Mouse (Mus musculus) MEL (cell line): Measurements from ENCODE around the gene Gm10322. TPM values are rescaled to one million over a fixed set of nuclear protein-coding genes. Genes with fewer than 3 reads are reported as not detected.
A peak's percentile ranks its signal among the peaks of the same experiment; 100 is the strongest.

Experiments
- DNase-seq: peaks from one replicate; pipeline ENCODE4 v3.0.0; 2011; ENCODE audit warnings: low read depth, low spot score
- H3K27ac ChIP-seq: 2 replicates; pipeline ENCODE4 v1.5.1; 2012; ENCODE audit warnings: low read depth, mild to moderate bottlenecking, control low read depth, low read length, moderate library complexity; ENCODE audit not compliant: control insufficient read depth
- H3K27me3 ChIP-seq, 2 experiments: fragments of 150-350 bp in 1 of 2; sonication (generic) in 1 of 2; 2 replicates each; pipeline ENCODE4 v1.6.1; 2012; ENCODE audit warnings: low read length in 2 of 2, mild to moderate bottlenecking in 2 of 2, improper control_type of control experiment in 1 of 2, moderate library complexity in 1 of 2; ENCODE audit not compliant: insufficient read depth in 2 of 2, control insufficient read depth in 1 of 2
- H3K36me3 ChIP-seq, 2 experiments: 2 replicates each; pipeline ENCODE4 v1.6.1; 2012 to 2014; ENCODE audit warnings: low read length in 2 of 2, improper control_type of control experiment in 1 of 2, inconsistent platforms in 1 of 2, mild to moderate bottlenecking in 1 of 2; ENCODE audit not compliant: insufficient read depth in 2 of 2, control insufficient read depth in 1 of 2
- H3K4me1 ChIP-seq, 2 experiments: fragments of 150-350 bp in 1 of 2; sonication (generic) in 1 of 2; 2 replicates each; pipeline ENCODE4 v1.6.1; 2012; ENCODE audit warnings: low read length in 2 of 2, improper control_type of control experiment in 1 of 2, mild to moderate bottlenecking in 1 of 2; ENCODE audit not compliant: insufficient read depth in 2 of 2, control insufficient read depth in 1 of 2
- H3K4me3 ChIP-seq, 2 experiments: fragments of 150-350 bp in 1 of 2; sonication (generic) in 1 of 2; 2 replicates each; pipeline ENCODE4 v1.5.1; 2012; ENCODE audit warnings: low read depth in 2 of 2, low read length in 2 of 2, mild to moderate bottlenecking in 2 of 2, moderate library complexity in 2 of 2, control low read depth in 1 of 2, improper control_type of control experiment in 1 of 2; ENCODE audit not compliant: control insufficient read depth in 1 of 2, insufficient read depth in 1 of 2
- H3K79me2 ChIP-seq: 2 replicates; pipeline ENCODE4 v1.6.1; 2012; ENCODE audit warnings: mild to moderate bottlenecking, low read length, moderate library complexity; ENCODE audit not compliant: control insufficient read depth, poor library complexity, insufficient read depth
- H3K9ac ChIP-seq: 2 replicates; pipeline ENCODE4 v1.6.1; 2012; ENCODE audit warnings: low read depth, mild to moderate bottlenecking, control low read depth, low read length, moderate library complexity; ENCODE audit not compliant: control insufficient read depth, poor library complexity, severe bottlenecking
- H3K9me3 ChIP-seq: fragments of 150-350 bp; sonication (generic); replicated peaks from 2 replicates; pipeline ENCODE4 v1.6.1; 2012; ENCODE audit warnings: mild to moderate bottlenecking, low read length, improper control_type of control experiment, moderate library complexity; ENCODE audit not compliant: insufficient read depth
- BHLHE40 ChIP-seq: IDR thresholded peaks from 2 replicates; pipeline ENCODE4 v1.6.1; 2012; ENCODE audit warnings: low read depth, mild to moderate bottlenecking, inconsistent platforms, low read length, improper control_type of control experiment, borderline replicate concordance
- CHD1 ChIP-seq: IDR thresholded peaks from 2 replicates; pipeline ENCODE4 v1.6.1; 2012; ENCODE audit warnings: low read depth, mild to moderate bottlenecking, inconsistent platforms, low read length, improper control_type of control experiment
- CHD2 ChIP-seq: IDR thresholded peaks from 2 replicates; pipeline ENCODE4 v1.6.1; 2011; ENCODE audit warnings: low read length, improper control_type of control experiment
- E2F4 ChIP-seq: IDR thresholded peaks from 2 replicates; pipeline ENCODE4 v1.6.1; 2011; ENCODE audit warnings: low read depth, low read length, improper control_type of control experiment, borderline replicate concordance
- ELF1 ChIP-seq: IDR thresholded peaks from 2 replicates; pipeline ENCODE4 v1.6.1; 2014; ENCODE audit warnings: low read depth, mild to moderate bottlenecking, inconsistent platforms, low read length, improper control_type of control experiment, moderate library complexity
- EP300 ChIP-seq, 2 experiments: IDR thresholded peaks; 2 replicates each; pipeline ENCODE4 v1.6.1; 2011; ENCODE audit warnings: improper control_type of control experiment in 2 of 2, low read length in 2 of 2, low read depth in 1 of 2, mild to moderate bottlenecking in 1 of 2
- GABPA ChIP-seq: IDR thresholded peaks from 2 replicates; pipeline ENCODE4 v1.6.1; 2012; ENCODE audit warnings: low read depth, mild to moderate bottlenecking, inconsistent platforms, low read length, improper control_type of control experiment, moderate library complexity
- GATA1 ChIP-seq: IDR thresholded peaks from 2 replicates; pipeline ENCODE4 v1.6.1; 2011; ENCODE audit warnings: low read depth, low read length, improper control_type of control experiment
- KAT2A ChIP-seq: conservative IDR thresholded peaks from 2 replicates; pipeline ENCODE4 v1.6.1; 2012; ENCODE audit warnings: low read depth, low read length, improper control_type of control experiment, inconsistent platforms
- MAFK ChIP-seq: IDR thresholded peaks from 2 replicates; pipeline ENCODE4 v1.6.1; 2011; ENCODE audit warnings: low read depth, mild to moderate bottlenecking, low read length, improper control_type of control experiment, borderline replicate concordance
- MAX ChIP-seq: IDR thresholded peaks from 2 replicates; pipeline ENCODE4 v1.6.1; 2011; ENCODE audit warnings: low read length, improper control_type of control experiment
- MEF2A ChIP-seq: IDR thresholded peaks from 2 replicates; pipeline ENCODE4 v1.6.1; 2014; ENCODE audit warnings: low read depth, mild to moderate bottlenecking, inconsistent platforms, low read length, improper control_type of control experiment; ENCODE audit not compliant: poor library complexity, insufficient replicate concordance, severe bottlenecking; ENCODE audit errors: extremely low read depth
- MXI1 ChIP-seq: IDR thresholded peaks from 2 replicates; pipeline ENCODE4 v1.6.1; 2011; ENCODE audit warnings: mild to moderate bottlenecking, low read depth, low read length, improper control_type of control experiment
- MYC ChIP-seq: IDR thresholded peaks from 2 replicates; pipeline ENCODE4 v1.6.1; 2011; ENCODE audit warnings: low read depth, mild to moderate bottlenecking, low read length, improper control_type of control experiment, moderate library complexity
- NELFE ChIP-seq: IDR thresholded peaks from 2 replicates; pipeline ENCODE4 v1.6.1; 2011; ENCODE audit warnings: low read depth, low read length, improper control_type of control experiment
- POLR2A ChIP-seq, 2 experiments: IDR thresholded peaks; 2 replicates each; pipeline ENCODE4 v1.6.1; 2011 to 2012; ENCODE audit warnings: low read length in 2 of 2, mild to moderate bottlenecking in 2 of 2, control low read depth in 1 of 2, improper control_type of control experiment in 1 of 2, low read depth in 1 of 2, moderate library complexity in 1 of 2; ENCODE audit not compliant: control insufficient read depth in 1 of 2, insufficient read depth in 1 of 2, poor library complexity in 1 of 2
- POLR2AphosphoS5 ChIP-seq: IDR thresholded peaks from 2 replicates; pipeline ENCODE4 v1.6.1; 2012; ENCODE audit warnings: low read depth, borderline replicate concordance, mild to moderate bottlenecking, inconsistent platforms, low read length, moderate library complexity, mixed read lengths
- TAL1 ChIP-seq: IDR thresholded peaks from 2 replicates; pipeline ENCODE4 v1.6.1; 2012; ENCODE audit warnings: mild to moderate bottlenecking, inconsistent platforms, low read length, moderate library complexity, mixed read lengths
- TBP ChIP-seq: IDR thresholded peaks from 2 replicates; pipeline ENCODE4 v1.8.0; 2011; ENCODE audit warnings: low read depth, low read length, improper control_type of control experiment
- TCF12 ChIP-seq: IDR thresholded peaks from 2 replicates; pipeline ENCODE4 v1.6.1; 2014; ENCODE audit warnings: low read depth, mild to moderate bottlenecking, inconsistent platforms, low read length, improper control_type of control experiment, moderate library complexity
- UBTF ChIP-seq: IDR thresholded peaks from 2 replicates; pipeline ENCODE4 v1.6.1; 2012; ENCODE audit warnings: low read depth, mild to moderate bottlenecking, inconsistent platforms, low read length, improper control_type of control experiment, moderate library complexity, borderline replicate concordance; ENCODE audit not compliant: insufficient read depth
- USF1 ChIP-seq: IDR thresholded peaks from 2 replicates; pipeline ENCODE4 v1.6.1; 2014; ENCODE audit warnings: low read depth, mild to moderate bottlenecking, inconsistent platforms, low read length, improper control_type of control experiment, moderate library complexity
- USF2 ChIP-seq, 2 experiments: IDR thresholded peaks; 2 replicates each; pipeline ENCODE4 v1.6.1; 2011 to 2012; ENCODE audit warnings: improper control_type of control experiment in 2 of 2, low read length in 2 of 2, borderline replicate concordance in 1 of 2, inconsistent platforms in 1 of 2, low read depth in 1 of 2, mild to moderate bottlenecking in 1 of 2; ENCODE audit not compliant: insufficient read depth in 1 of 2
- ZKSCAN1 ChIP-seq: IDR thresholded peaks from 2 replicates; pipeline ENCODE4 v1.6.1; 2012; ENCODE audit warnings: low read depth, mild to moderate bottlenecking, inconsistent platforms, low read length, improper control_type of control experiment, moderate library complexity
- ZMIZ1 ChIP-seq: IDR thresholded peaks from 2 replicates; pipeline ENCODE4 v1.6.1; 2012; ENCODE audit warnings: low read depth, mild to moderate bottlenecking, inconsistent platforms, low read length, improper control_type of control experiment, moderate library complexity
- ZNF384 ChIP-seq: IDR thresholded peaks from 2 replicates; pipeline ENCODE4 v1.6.1; 2012; ENCODE audit warnings: low read depth, mild to moderate bottlenecking, inconsistent platforms, low read length, improper control_type of control experiment
- polyA plus RNA-seq, 2 experiments: library from polyadenylated mRNA; stranded (reverse) in 1 of 2; unstranded in 1 of 2; fragments of >175 nt in 1 of 2; fragments of >200 nt in 1 of 2; gene quantifications; 2 replicates each; pipeline versions ENCODE4 v1.2.1 to v1.2.4; 2012; ENCODE audit warnings: low replicate concordance in 2 of 2, low read depth in 1 of 2; ENCODE audit not compliant: insufficient read length in 2 of 2, insufficient read depth in 1 of 2, missing spikeins in 1 of 2
- total RNA-seq: library from RNA; depleted of rRNA; stranded (reverse); fragments of 300-350 nt; gene quantifications from 2 replicates; pipeline ENCODE4 v1.2.3, GENCODE M21; 2012

Gm10322 gene
- total and polyA plus RNA-seq, 3 experiments: 0.58 TPM; not detected in 2

DNA sequence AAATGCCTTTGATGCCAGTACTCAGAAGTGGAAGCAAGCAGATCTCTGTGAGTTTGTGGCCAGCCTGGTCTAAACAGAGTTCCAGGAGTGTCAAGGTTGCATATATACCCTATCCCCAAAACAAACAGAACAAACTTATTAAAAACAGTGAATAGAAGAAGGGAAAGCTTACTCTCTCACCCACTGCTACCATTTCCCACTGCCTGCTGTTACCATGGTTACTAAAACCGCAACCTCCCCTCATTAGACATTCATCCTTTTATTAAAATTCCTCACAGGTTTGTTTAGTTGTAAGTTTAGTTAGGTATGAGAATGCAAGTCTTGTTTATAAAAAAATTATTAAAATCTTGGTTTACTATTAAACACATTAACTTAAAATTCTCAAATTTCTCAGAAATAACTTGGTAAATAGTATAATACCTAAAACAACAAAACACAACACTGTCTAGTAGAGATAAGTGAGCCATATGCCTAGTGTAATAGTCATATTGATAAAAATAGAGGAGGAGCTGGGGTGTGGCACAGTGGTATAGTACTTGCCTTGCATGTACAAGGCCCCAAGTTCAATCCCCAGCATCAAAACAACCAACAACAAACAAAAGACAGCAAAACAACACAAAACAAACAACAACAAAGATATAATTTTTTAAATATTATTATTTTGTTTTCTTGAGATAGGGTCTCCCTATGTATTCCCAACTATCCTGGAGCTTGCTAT lies 33.9 kb upstream of the Gm10322 start:
- Histone ChIP-seq H3K4me1 (peaks cover 0 to 18% of the 10 kb centered on the region in 2 experiments; a peak in 3 of 4 replicates), H3K27me3 (no peaks in the 10 kb centered on the region), H3K27ac (no peak overlapping the region), H3K79me2 (no peaks in the 10 kb centered on the region), H3K36me3 (peaks cover 0 to 17% of the 10 kb centered on the region in 2 experiments; a peak in 2 of 4 replicates), H3K9ac (no peak overlapping the region), H3K9me3 (no peaks in the 10 kb centered on the region), H3K4me3 (no peak overlapping the region)
- peak; percentile 49 for DNase-seq
- 0 out of 2 replicates have a peak, but pooled peaks have one; percentile 20 for TF ChIP-seq TCF12
- peak; percentile 44; the same call in 1 of the 2 replicates for TF ChIP-seq GATA1
- peak; percentile 14; the same call in 1 of the 2 replicates for TF ChIP-seq TAL1
- TF ChIP-seq ZMIZ1: no peak
- no peak for TF ChIP-seq CHD2
- TF ChIP-seq MAFK: peak; percentile 77
- TF ChIP-seq CHD1: no peak
- peak; percentile 99 for TF ChIP-seq TBP

DNA sequence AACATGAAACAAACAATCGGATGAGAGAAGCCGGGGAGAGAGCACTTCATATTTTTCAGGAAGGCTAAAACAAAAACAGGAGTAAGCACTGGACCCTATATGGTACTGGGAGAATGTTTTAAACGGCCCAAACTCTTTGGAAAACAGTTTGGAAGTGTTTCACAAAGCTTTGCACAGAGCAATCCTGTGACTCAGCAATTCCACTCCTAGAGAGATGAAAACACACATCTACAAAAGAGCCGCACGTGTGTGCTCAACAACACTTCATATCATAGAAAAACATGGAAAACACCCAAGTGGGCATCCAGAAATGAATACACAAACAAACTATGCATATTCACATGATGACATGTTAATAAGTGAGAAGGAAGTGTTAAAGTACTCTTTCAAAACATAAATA lies 30.2 kb upstream of the Gm10322 start:
- DNase-seq: no peak
- no peak overlapping the region for H3K4me3 ChIP-seq
- peaks cover 7 to 14% of the 10 kb centered on the region in 2 experiments for H3K4me1 ChIP-seq
- no peaks in the 10 kb centered on the region for H3K9me3 ChIP-seq
- H3K36me3 ChIP-seq: peaks cover 0 to 7% of the 10 kb centered on the region in 2 experiments; a peak in 2 of 4 replicates
- TF ChIP-seq E2F4: no peak
- no peak for TF ChIP-seq ZKSCAN1
- no peak for TF ChIP-seq MYC
- TF ChIP-seq TBP: no peak
- no peak for TF ChIP-seq USF2 (IDR thresholded peaks at IDR 0.05; ENCODE audit: borderline replicate concordance in 1 of 2, insufficient read depth in 1 of 2, low read depth in 1 of 2, low read length in 2 of 2)
- TF ChIP-seq POLR2AphosphoS5: no peak
- no peak for TF ChIP-seq BHLHE40
- TF ChIP-seq KAT2A: no peak
- no peak for TF ChIP-seq UBTF
- TF ChIP-seq ZNF384: no peak
- TF ChIP-seq MEF2A: no peak
- no peak for TF ChIP-seq GABPA
- no peak for TF ChIP-seq TAL1
- no peak for TF ChIP-seq MAX
- no peak for TF ChIP-seq ELF1
- no peak for TF ChIP-seq USF1
- TF ChIP-seq EP300 (IDR thresholded peaks at IDR 0.05; ENCODE audit: low read depth in 1 of 2, low read length in 2 of 2): no peak
- no peak for TF ChIP-seq NELFE
- no peak for TF ChIP-seq POLR2A (IDR thresholded peaks at IDR 0.05; ENCODE audit: control insufficient read depth in 1 of 2, insufficient read depth in 1 of 2, low read depth in 1 of 2, low read length in 2 of 2, poor library complexity in 1 of 2)
- TF ChIP-seq MXI1: no peak
- TF ChIP-seq, all 39 proteins: peak for 0
- Histone ChIP-seq H3K27ac (no peak overlapping the region), H3K79me2 (0 out of 2 replicates have a peak, but pooled peaks cover 2% of the 10 kb centered on the region), H3K9ac (no peak overlapping the region), H3K27me3 (no peaks in the 10 kb centered on the region)
